Mouse (Mus musculus) heart, embryonic 14.5 days (tissue): Measurements from ENCODE around the gene Nckap1. TPM values are rescaled to one million over a fixed set of nuclear protein-coding genes. Genes with fewer than 3 reads are reported as not detected.
A peak's percentile ranks its signal among the peaks of the same experiment; 100 is the strongest.

ENCODE experiments used
- ATAC-seq: fragments of 200-750 bp; cut with Nextera tagmentation; 2 replicates; pipeline ENCODE4 v1.8.0; 2017; ENCODE audit warnings: low read depth, moderate TSS enrichment; ENCODE audit not compliant: insufficient number of reproducible peaks, insufficient read depth, low FRiP score
- H3K27ac ChIP-seq, 2 experiments: fragments of 200-500 bp in 1 of 2; fragments of 300-500 bp in 1 of 2; sonication (generic) in 1 of 2; replicated peaks in 1 of 2; 2 replicates each; pipeline ENCODE4 v1.5.1; 2012 to 2014; ENCODE audit warnings: low read depth in 2 of 2, low read length in 2 of 2, control low read depth in 1 of 2, mild to moderate bottlenecking in 1 of 2, mixed read lengths in 1 of 2; ENCODE audit not compliant: control insufficient read depth in 1 of 2, insufficient read depth in 1 of 2
- H3K27me3 ChIP-seq: fragments of 300-500 bp; sonication (generic); 2 replicates; pipeline ENCODE4 v1.6.1; 2014; ENCODE audit warnings: mild to moderate bottlenecking, low read length, control low read depth; ENCODE audit not compliant: control insufficient read depth, insufficient read depth
- H3K36me3 ChIP-seq: fragments of 300-500 bp; sonication (generic); 2 replicates; pipeline ENCODE4 v1.6.1; 2014; ENCODE audit warnings: mild to moderate bottlenecking, control low read depth, low read length, mixed read lengths; ENCODE audit not compliant: control insufficient read depth, insufficient read depth
- H3K4me1 ChIP-seq, 2 experiments: fragments of 200-500 bp in 1 of 2; fragments of 300-500 bp in 1 of 2; sonication (generic) in 1 of 2; 2 replicates each; pipeline ENCODE4 v1.6.1; 2012 to 2014; ENCODE audit warnings: low read length in 2 of 2, control low read depth in 1 of 2, mixed read lengths in 1 of 2; ENCODE audit not compliant: control insufficient read depth in 2 of 2, insufficient read depth in 2 of 2
- H3K4me2 ChIP-seq: fragments of 300-500 bp; sonication (generic); 2 replicates; pipeline ENCODE4 v1.6.1; 2014; ENCODE audit warnings: mild to moderate bottlenecking, low read length
- H3K4me3 ChIP-seq, 2 experiments: fragments of 200-500 bp in 1 of 2; fragments of 300-500 bp in 1 of 2; sonication (generic) in 1 of 2; 2 replicates each; pipeline ENCODE4 v1.5.1; 2012 to 2014; ENCODE audit warnings: low read length in 2 of 2, mild to moderate bottlenecking in 2 of 2, control low read depth in 1 of 2, low read depth in 1 of 2, moderate library complexity in 1 of 2; ENCODE audit not compliant: control insufficient read depth in 1 of 2, insufficient read depth in 1 of 2
- H3K9ac ChIP-seq: fragments of 300-500 bp; sonication (generic); 2 replicates; pipeline ENCODE4 v1.6.1; 2014; ENCODE audit warnings: mild to moderate bottlenecking, low read length
- H3K9me3 ChIP-seq: fragments of 300-500 bp; sonication (generic); 2 replicates; pipeline ENCODE4 v1.6.1; 2016; ENCODE audit warnings: low read length, control low read depth; ENCODE audit not compliant: control insufficient read depth
- WGBS: fragments of 180-500 bp; shearing (Covaris S2); extraction: QIAGEN DNeasy Blood & Tissue Kit; methylation state at CpG from one replicate; pipeline ENCODE4 v1.1.7; 2014; 5-methylcytosine and 5-hydroxymethylcytosine counted together
- microRNA counts: library from miRNA; unstranded; fragments of <30 nt; microRNA quantifications from one replicate; lab custom pipeline; 2016
- microRNA-seq: library from miRNA; unstranded; fragments of <30 nt; microRNA quantifications from one replicate; pipeline ENCODE4, GENCODE M21; 2016
- polyA plus RNA-seq: library from polyadenylated mRNA; unstranded; fragments of >200 nt; fragmentation: Nextera tagmentation; extraction: Ambion mirVana; gene quantifications from 2 replicates; pipeline ENCODE4 v1.2.1, GENCODE M21; 2014

Nckap1 gene
- polyA plus RNA-seq, 1 experiment from 2014 or later, result 54.2 TPM

- H3K9me3 ChIP-seq, result no peaks in the 10 kb centered on the region
- H3K27me3 ChIP-seq, result no peaks in the 10 kb centered on the region
- H3K4me2 ChIP-seq, result no peak overlapping the region
- no peaks in the 10 kb centered on the region for H3K36me3 ChIP-seq
- no peaks in the 10 kb centered on the region for H3K4me1 ChIP-seq
- H3K27ac ChIP-seq, result no peak overlapping the region
- WGBS, result 40% methylated on average over 5 of the region's 5 CpGs
- H3K4me3 ChIP-seq, result no peak overlapping the region
- ATAC-seq, result no peak
- H3K9ac ChIP-seq, result no peak overlapping the region
These were observed 106.9 kb downstream of the Nckap1 start for GRCm38 (mm10) chr2:80474247-80474796.

GRCm38 (mm10) chr2:80465991-80466821 lies 115.0 kb downstream of the Nckap1 start:
- Histone ChIP-seq H3K4me2 (no peak overlapping the region), H3K27me3 (no peaks in the 10 kb centered on the region), H3K4me3 (no peak overlapping the region), H3K9ac (no peak overlapping the region), H3K36me3 (no peaks in the 10 kb centered on the region), H3K27ac (no peak overlapping the region), H3K9me3 (no peaks in the 10 kb centered on the region), H3K4me1 (no peaks in the 10 kb centered on the region)
- no peak for ATAC-seq
- 71% methylated on average over 16 of the region's 16 CpGs for WGBS

- ATAC-seq, result no peak
- Histone ChIP-seq H3K27me3 (no peaks in the 10 kb centered on the region), H3K36me3 (no peaks in the 10 kb centered on the region), H3K9me3 (no peaks in the 10 kb centered on the region), H3K4me2 (no peak overlapping the region), H3K9ac (no peak overlapping the region), H3K4me1 (no peaks in the 10 kb centered on the region), H3K4me3 (no peak overlapping the region), H3K27ac (no peak overlapping the region)
- 77% methylated on average over 8 of the region's 8 CpGs for WGBS
These were observed 119.4 kb downstream of the Nckap1 start for GRCm38 (mm10) chr2:80461827-80462226.

MicroRNA genes within 50 kb of the gene (microRNA counts, 519-probe panel; counts per million panel counts)
- 322 counts per million, percentile 70 among the panel's probes with 10 or more counts for microRNA mmu-miR-684 (lab: Ali Mortazavi, UCI)

Small RNAs within 50 kb of the gene (microRNA-seq; reads per million reads assigned to microRNA genes)
- gene Mir684-1, result not detected

Other genes starting within 250 kb of the Nckap1 start
- gene Frzb, start 133.8 kb downstream of the Nckap1 start, polyA plus RNA-seq, result 6.6 and 6.8 TPM in 2 replicates
- 12.5 and 14.0 TPM in 2 replicates for gene Dusp19, start 35.7 kb upstream of the Nckap1 start, polyA plus RNA-seq
- 18.8 and 20.6 TPM in 2 replicates for gene Nup35, start 35.9 kb upstream of the Nckap1 start, polyA plus RNA-seq